Mouse (Mus musculus): ENCODE measurements around the gene Camk1d.

Gene Camk1d

GRCm38 (mm10) chr2:5478256-5478655 is 236.1 kb downstream of the Camk1d start:
- no peak for DNase-seq (ENCODE audit: low spot score in 2 of 2)

- DNase-seq (ENCODE audit: low spot score in 2 of 2): no peak
These were observed 236.8 kb downstream of the Camk1d start for GRCm38 (mm10) chr2:5477525-5477924.

- peak; percentile 31 to 60 for DNase-seq (ENCODE audit: low spot score in 2 of 2)
These were observed 244.9 kb downstream of the Camk1d start for GRCm38 (mm10) chr2:5469366-5469941.

DNA sequence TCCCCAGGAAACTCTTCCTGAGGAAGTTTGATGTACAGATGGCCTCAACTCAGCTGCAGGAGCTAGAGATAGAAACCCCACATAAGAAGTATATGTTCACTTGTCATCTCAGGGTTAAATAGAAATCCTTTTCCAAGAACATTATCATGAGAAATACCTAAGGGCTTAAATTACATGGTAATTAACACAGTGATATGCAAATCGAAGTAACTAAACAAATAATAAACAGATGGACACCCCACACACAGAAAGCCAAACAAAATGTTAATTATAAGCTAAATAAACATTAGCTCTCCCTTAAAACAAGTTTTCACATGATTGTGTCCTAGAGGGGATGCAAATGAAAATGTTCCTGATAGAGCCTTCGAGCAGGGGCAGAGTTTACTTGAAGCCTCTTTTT is 246.8 kb downstream of the Camk1d start:
- no peak for DNase-seq (ENCODE audit: low spot score in 2 of 2)

DNA sequence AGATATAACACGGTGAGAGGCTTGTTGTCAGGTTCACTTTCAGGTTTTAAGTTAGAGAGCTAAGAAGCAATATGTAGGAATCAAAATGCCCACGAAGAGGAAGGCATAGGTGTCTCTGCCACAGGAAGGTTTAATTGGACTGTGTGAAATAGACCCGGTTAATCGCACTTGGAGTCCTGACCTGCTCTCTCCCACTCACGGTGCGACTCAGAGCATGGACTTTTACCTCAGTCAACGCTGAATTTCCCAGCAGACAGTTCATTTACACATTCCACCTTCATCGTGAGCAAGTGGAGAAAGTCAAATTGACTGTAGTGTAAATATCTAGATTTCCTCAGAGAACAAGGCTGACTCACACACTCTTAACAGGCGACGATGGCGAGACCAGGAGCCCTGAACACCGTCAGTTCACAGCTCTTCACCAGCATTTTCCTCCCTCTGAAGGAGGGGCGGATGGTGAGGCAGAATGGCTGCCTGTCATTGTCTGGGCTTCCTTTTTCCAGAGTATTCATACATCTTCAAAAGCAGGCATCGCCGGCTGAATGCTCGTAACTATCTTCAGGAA is 255.6 kb downstream of the Camk1d start:
- DNase-seq (ENCODE audit: low spot score in 2 of 2): no peak

GRCm38 (mm10) chr2:5458075-5458494 is 256.2 kb downstream of the Camk1d start:
- peak in 1 of 2 experiments; percentile 63 for DNase-seq (ENCODE audit: low spot score in 2 of 2)

DNA sequence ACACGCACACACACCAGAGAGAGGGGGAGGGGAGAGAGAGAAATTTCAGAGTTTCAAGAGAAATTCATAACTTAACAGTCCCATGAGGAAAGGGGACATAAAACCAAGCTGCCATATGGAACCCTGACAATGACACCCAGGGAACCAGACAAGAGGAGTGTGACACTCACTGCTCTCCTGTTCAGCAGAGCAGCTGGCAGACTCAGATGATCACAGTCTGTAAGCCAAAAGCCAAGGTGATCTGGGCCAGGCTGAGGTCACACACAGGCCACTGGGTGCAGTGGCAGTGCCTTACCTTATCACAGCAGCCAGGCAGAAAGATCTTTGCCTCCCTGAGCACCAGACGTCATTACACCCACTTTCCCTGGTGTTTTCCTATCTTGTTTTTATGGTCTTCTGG is 258.2 kb downstream of the Camk1d start:
- DNase-seq (ENCODE audit: low spot score in 2 of 2): no peak

DNA sequence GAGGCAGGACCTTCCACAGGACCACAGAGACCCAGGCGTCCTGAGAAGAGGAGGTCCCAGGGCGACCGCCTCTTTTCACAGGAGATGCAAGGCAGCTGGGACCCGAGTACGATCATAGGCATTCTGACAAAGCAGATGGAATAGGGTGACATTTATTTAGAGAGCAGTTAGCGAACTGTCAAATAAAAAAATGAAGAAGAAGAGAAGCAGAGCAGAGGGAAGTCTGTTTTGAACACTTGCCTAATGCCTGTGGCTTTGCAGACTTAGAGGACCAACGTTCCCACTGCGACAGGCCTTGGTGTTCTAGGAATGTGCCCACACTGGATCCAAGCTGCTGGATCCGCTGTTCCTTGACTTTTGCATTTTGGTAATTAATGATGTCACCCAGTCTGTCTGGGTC is 259.5 kb downstream of the Camk1d start:
- no peak for DNase-seq (ENCODE audit: low spot score in 2 of 2)

DNA sequence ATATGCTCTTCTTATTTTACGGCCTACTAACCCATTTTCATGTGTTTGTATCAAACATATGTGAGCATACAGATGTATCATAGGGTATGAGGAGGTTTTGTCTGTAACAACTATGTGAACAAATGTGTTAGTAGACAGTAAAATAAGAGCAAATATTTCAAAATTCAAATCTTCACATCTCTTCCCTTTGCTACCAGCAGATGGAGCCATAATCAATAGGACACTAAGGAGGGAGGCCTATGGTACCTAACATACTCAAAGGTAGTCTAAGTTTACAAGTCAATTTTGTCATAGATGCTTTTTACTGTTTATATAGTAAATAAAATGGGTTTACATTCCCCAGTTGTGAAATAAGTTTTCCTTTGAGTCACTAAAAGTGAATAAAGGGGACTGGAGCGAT is 262.7 kb downstream of the Camk1d start:
- DNase-seq (ENCODE audit: low spot score in 2 of 2): no peak

- DNase-seq (ENCODE audit: low spot score in 2 of 2): no peak
These were observed 269.0 kb downstream of the Camk1d start for GRCm38 (mm10) chr2:5445357-5445756.

DNA sequence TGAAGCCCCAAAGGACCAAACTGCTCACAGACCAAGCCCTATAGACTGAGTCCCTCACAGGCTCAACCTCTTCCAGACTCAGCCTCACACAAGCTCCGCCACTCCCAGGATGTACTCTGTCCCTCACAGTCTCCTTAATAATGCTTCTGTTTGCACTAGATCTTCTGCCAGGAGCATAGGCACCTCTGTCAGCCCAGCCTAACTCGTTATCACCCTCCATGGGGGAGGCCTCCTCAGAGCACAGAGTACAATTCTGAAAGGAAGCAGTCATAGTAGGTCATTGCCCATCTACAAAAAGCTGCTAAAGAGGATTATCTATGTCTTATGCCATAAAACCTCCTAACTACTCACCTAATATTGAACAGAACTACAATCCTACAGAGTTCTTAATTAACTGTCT is 276.6 kb downstream of the Camk1d start:
- no peak for DNase-seq (ENCODE audit: low spot score in 2 of 2)

GRCm38 (mm10) chr2:5435587-5436253 is 278.6 kb downstream of the Camk1d start:
- no peak for DNase-seq (ENCODE audit: low spot score in 2 of 2)

DNA sequence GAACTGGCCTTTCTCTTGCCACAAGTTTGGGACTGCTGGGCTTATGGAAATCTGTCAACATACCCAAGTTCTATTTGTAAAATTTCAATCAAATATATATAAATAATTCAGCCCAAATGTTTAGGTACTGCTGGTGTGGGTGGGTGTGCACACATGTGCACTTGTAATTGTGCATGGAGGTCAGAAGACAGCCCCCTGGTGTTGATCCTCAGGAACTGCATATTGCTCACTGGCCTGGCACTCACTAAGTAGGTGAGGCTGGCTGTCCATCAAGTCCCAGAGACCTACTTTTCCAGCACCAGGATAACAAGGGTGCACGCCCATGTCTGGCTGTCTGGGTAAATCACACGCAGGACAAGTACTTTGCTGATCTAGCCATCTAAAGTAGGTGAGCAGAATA is 283.0 kb downstream of the Camk1d start:
- DNase-seq (ENCODE audit: low spot score in 2 of 2): no peak

DNA sequence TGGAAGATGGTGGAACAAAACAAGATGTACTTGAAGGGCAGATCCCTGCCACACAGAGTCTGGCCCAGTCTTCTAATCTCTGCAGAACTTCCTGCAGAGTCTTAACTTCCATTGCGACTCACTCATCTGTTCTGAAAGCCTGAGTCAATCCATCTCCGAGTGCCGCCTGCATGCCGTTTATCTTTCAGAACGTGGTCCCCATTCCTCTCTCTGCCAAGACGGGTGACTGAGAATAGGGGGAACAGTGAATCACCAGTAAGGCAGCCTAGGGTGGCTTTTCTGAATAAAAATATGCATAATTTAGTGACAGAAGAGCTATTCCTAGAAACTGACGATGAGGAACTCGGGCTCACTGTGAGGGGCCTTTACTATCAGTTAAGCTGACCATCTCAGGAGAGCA is 284.4 kb downstream of the Camk1d start:
- no peak for DNase-seq (ENCODE audit: low spot score in 2 of 2)

- DNase-seq (ENCODE audit: low spot score in 2 of 2): no peak
These were observed 288.2 kb downstream of the Camk1d start for GRCm38 (mm10) chr2:5426110-5426509.

GRCm38 (mm10) chr2:5425612-5426011 is 288.7 kb downstream of the Camk1d start:
- no peak for DNase-seq (ENCODE audit: low spot score in 2 of 2)

DNA sequence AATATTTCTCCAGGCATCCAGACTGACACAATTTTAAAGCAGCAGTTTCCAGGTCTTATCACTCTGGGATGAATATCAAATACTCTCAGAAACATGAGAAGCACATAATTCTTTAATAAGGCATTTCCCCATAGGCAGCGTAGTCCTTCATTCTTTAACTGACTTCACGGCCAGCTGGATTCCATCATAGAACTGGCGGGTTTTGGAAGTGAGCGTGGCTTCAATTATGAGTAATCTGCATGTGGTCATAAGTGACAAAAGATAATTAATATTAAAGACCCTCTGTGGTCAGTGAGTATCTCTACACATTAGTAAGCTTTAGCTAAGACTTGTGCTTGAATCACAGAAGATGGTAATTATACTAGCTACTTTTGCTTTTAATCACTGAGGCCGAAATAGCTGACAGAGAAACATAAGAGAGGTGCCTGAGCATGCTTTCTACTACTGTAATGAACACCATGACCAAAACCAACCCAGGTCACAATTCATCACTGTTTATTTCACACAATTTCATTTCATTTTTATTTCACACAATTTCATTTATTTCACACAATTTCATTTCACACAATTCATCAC is 293.6 kb downstream of the Camk1d start:
- no peak for DNase-seq (ENCODE audit: low spot score in 2 of 2)

DNA sequence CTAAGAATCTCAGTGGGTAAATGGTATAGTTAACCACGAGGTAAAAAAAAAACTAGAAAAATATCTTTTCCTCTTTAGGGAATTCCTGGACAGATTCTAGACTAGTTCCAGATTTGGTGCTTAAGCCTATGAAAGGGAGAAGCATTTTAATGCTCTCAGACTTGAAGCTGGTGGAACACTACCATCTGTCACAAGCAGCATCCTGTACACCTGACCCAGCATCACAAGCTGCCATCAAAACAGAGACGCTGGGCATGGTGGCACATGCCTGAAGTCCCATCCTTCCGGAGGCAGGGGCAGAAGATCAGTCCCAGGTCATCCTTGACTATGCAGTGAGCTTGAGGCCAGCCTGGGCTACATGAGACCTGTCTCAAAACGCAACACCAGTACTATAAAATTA is 295.5 kb downstream of the Camk1d start:
- DNase-seq (ENCODE audit: low spot score in 2 of 2): no peak

DNA sequence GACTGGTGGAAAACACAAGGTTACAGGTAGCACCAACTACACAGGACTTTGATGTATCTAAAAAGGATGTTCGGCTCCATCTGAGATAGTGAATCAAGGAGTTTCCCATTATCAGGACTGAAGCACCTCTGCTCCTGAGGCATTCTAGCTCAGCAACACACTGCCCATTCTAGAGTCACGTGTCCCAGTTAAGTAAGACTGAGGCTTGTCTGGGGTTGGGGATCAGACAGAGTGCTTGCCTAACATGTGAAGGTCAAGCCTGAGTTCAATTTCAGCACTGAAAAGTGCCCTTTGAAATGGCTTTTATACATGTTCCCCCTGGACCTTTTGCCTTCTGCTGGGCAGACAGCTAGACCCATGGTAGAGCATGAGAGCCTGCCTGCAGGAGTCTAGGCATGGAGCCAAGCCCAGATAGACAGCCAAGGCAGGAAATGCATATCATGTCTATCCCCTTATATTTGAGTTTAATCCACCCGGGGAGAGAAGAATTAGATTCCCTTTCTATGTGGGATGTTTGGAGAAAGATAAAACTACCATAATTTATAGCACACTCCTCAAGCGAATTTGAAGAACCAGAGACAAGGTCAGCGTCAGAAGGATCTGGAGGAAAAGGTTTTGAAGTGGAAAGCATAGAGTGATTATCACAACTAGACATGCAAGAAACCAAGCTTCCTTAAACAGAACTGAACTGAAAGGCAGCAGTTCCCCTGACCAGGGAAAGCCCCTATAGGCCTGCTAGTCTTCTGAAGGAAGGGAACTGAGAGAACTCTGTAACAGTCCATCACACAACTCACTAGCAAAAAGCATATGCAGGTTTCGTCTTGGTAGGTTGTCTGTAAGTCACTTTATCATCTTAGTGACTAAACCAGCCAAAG is 296.9 kb downstream of the Camk1d start:
- DNase-seq (ENCODE audit: low spot score in 2 of 2): no peak

- DNase-seq (ENCODE audit: low spot score in 2 of 2): peak; percentile 67 to 80
These were observed 302.5 kb downstream of the Camk1d start for GRCm38 (mm10) chr2:5411774-5412173.

DNA sequence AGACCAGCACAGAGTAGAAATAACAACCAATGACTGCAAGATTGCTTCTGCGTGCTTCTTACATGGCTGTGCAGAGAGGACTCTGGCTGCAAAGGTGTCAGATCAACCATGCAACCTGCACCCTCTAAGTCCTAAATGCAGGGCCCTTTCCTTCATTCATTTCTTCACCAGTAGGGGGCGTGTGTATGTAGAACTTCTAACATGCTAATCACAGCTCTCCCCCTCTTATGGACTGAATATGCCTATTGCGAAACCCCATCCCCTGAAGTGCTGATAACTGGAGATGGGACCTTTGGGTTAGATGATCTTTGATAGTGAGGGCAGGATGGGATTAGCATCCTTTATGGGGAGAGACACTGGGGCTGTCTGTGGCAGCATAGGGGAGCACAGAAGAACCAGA is 310.5 kb downstream of the Camk1d start:
- DNase-seq (ENCODE audit: low spot score in 2 of 2): no peak

GRCm38 (mm10) chr2:5402036-5402435 is 312.3 kb downstream of the Camk1d start:
- no peak for DNase-seq (ENCODE audit: low spot score in 2 of 2)
